Mouse (Mus musculus) stomach, embryonic 14.5 days (tissue): ENCODE results near the gene Cinp. TPM values are rescaled to one million over a fixed set of nuclear protein-coding genes. Genes with fewer than 3 reads are reported as not detected.

Experiments
- ATAC-seq: fragments of 200-750 bp; cut with Nextera tagmentation; 2 replicates; pipeline ENCODE4 v1.8.0; 2017; ENCODE audit warnings: low read depth, moderate TSS enrichment; ENCODE audit not compliant: insufficient number of reproducible peaks, insufficient read depth, low FRiP score
- H3K27ac ChIP-seq: fragments of 300-500 bp; sonication (generic); 2 replicates; pipeline ENCODE4 v1.5.1; 2014; ENCODE audit warnings: mild to moderate bottlenecking, low read length, moderate library complexity, mixed read lengths
- H3K27me3 ChIP-seq: fragments of 300-500 bp; sonication (generic); 2 replicates; pipeline ENCODE4 v1.6.1; 2014; ENCODE audit warnings: low read length, control low read depth, mixed read lengths; ENCODE audit not compliant: control insufficient read depth, insufficient read depth
- H3K36me3 ChIP-seq: fragments of 300-500 bp; sonication (generic); 2 replicates; pipeline ENCODE4 v1.6.1; 2014; ENCODE audit warnings: mild to moderate bottlenecking, control low read depth, low read length, moderate library complexity, mixed read lengths; ENCODE audit not compliant: control insufficient read depth, insufficient read depth
- H3K4me1 ChIP-seq: fragments of 300-500 bp; sonication (generic); 2 replicates; pipeline ENCODE4 v1.6.1; 2014; ENCODE audit warnings: low read length, control low read depth, mixed read lengths; ENCODE audit not compliant: control insufficient read depth, insufficient read depth
- H3K4me2 ChIP-seq: fragments of 300-500 bp; sonication (generic); replicated peaks from 2 replicates; pipeline ENCODE4 v1.6.1; 2014; ENCODE audit warnings: low read depth, low read length, control low read depth
- H3K4me3 ChIP-seq: fragments of 300-500 bp; sonication (generic); 2 replicates; pipeline ENCODE4 v1.5.1; 2014; ENCODE audit warnings: low read depth, low read length, control low read depth
- H3K9ac ChIP-seq: fragments of 300-500 bp; sonication (generic); replicated peaks from 2 replicates; pipeline ENCODE4 v1.6.1; 2014; ENCODE audit warnings: low read depth, mild to moderate bottlenecking, control low read depth, low read length, moderate library complexity, mixed read lengths
- H3K9me3 ChIP-seq: fragments of 300-500 bp; sonication (generic); 2 replicates; pipeline ENCODE4 v1.6.1; 2016; ENCODE audit warnings: low read depth, low read length, control low read depth; ENCODE audit not compliant: control insufficient read depth
- WGBS: fragments of 180-500 bp; shearing (Covaris S2); extraction: QIAGEN DNeasy Blood & Tissue Kit; methylation state at CpG from one replicate; pipeline ENCODE4 v1.1.7; 2014; 5-methylcytosine and 5-hydroxymethylcytosine counted together
- polyA plus RNA-seq: library from polyadenylated mRNA; unstranded; fragments of >200 nt; fragmentation: Nextera tagmentation; extraction: Ambion mirVana; gene quantifications from 2 replicates; pipeline ENCODE4 v1.2.1, GENCODE M21; 2014

The Cinp gene
- polyA plus RNA-seq, 1 experiment from 2014 or later = 89.5 TPM

DNA sequence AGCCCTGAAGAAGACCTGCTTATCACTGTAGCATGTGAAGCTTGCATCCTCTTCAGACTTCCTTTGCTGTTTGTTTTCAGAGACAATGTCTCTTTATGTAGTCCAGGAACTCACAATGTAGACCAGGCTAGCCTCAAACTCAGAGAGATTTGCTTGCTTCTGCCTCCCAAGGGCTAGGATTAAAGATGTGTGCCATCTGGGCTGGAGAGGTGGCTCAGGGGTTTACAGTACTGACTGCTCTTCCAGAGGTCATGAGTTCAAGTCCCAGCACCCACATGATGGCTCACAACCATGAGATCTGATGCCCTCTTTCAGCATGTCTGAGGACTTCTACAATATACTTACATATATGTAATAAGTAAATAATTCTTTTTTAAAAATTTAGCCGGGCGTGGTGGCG lies 53.8 kb downstream of the Cinp start:
- no peaks in the 10 kb centered on the region for H3K9me3 ChIP-seq
- no peaks in the 10 kb centered on the region for H3K27me3 ChIP-seq
- ATAC-seq = no peak
- WGBS = 94% methylated on average over 3 of the region's 3 CpGs
- no peak overlapping the region for H3K4me3 ChIP-seq
- no peak overlapping the region for H3K27ac ChIP-seq
- no peak overlapping the region for H3K9ac ChIP-seq
- no peaks in the 10 kb centered on the region for H3K36me3 ChIP-seq
- H3K4me1 ChIP-seq = peaks cover 4% of the 10 kb centered on the region; the same call in 1 of the 2 replicates
- H3K4me2 ChIP-seq = no peak overlapping the region

DNA sequence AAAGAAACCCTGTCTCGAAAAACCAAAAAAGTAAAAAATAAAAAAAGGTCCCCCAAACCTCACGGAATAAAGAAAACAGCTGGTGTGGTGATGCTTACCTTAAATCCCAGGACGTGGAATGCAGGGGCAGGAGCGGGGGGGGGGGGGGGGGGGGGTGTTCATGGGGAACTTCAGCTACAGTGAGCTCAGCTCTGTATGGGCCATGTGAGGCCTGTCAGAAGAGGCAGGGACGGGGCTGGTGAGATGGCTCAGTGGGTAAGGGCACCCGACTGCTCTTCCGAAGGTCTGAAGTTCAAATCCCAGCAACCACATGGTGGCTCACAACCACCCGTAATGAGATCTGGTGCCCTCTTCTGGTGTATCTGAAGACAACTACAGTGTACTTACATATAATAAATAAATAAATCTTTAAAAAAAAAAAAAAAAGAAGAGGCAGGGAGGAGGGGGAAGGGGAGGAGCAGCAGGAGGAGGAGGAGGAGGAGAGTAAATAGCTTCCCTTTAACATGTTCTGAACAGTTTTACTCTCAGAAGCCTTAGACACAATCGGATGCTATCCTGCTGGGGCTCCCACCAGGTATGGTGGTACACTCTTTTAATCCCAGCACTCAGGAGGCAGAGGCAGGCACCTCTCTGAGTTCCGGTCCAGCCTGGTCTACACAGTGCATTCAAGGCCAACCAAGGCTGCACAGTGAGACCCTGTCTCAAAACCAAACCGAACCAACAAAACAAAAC lies 58.5 kb downstream of the Cinp start:
- no peak overlapping the region for H3K9ac ChIP-seq
- H3K4me1 ChIP-seq = no peaks in the 10 kb centered on the region
- no peak overlapping the region for H3K27ac ChIP-seq
- H3K27me3 ChIP-seq = no peaks in the 10 kb centered on the region
- 80% methylated on average over 9 of the region's 11 CpGs for WGBS
- no peak for ATAC-seq
- H3K4me3 ChIP-seq = no peak overlapping the region
- H3K4me2 ChIP-seq = no peak overlapping the region
- H3K9me3 ChIP-seq = no peaks in the 10 kb centered on the region
- no peaks in the 10 kb centered on the region for H3K36me3 ChIP-seq

DNA sequence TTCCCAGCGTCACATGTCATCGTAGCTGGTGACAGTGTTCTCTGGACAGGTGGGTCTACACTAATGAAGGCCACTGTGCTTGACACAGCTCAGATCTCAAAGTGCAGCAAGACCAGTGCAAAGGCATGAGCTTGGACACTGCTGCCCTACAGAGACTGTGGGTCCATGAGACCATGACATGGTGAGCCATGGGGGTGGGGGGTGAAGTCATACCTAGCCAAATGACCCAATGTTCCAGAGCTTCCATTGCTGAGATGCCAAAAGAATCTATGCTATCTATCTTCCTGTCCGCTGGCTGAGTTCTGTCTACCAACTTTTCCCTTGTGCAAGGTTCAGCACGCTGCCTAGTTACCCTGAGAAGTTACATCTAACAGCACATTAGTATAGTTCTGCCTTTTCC lies 60.0 kb downstream of the Cinp start:
- no peaks in the 10 kb centered on the region for H3K36me3 ChIP-seq
- 93% methylated on average over 4 of the region's 4 CpGs for WGBS

More for the DNA sequence above, 60.0 kb downstream of the Cinp start:
- ATAC-seq = no peak
- Histone ChIP-seq H3K9me3 (no peaks in the 10 kb centered on the region), H3K27me3 (no peaks in the 10 kb centered on the region), H3K27ac (no peak overlapping the region), H3K9ac (no peak overlapping the region), H3K4me1 (no peaks in the 10 kb centered on the region), H3K4me2 (no peak overlapping the region), H3K4me3 (no peak overlapping the region)

Other genes with a start within 250 kb of the Cinp start
- not detected in 2 replicates for gene 1700001K19Rik, start 206.5 kb downstream of the Cinp start, polyA plus RNA-seq
- 825 and 887 TPM in 2 replicates for gene Hsp90aa1, start 186.4 kb downstream of the Cinp start, polyA plus RNA-seq
- gene Wdr20, start 151.2 kb downstream of the Cinp start, polyA plus RNA-seq = 25.1 and 27.6 TPM in 2 replicates
- gene Mok, start 48.2 kb downstream of the Cinp start, polyA plus RNA-seq = 5.2 and 5.4 TPM in 2 replicates
- gene Zfp839, start 38.9 kb downstream of the Cinp start, polyA plus RNA-seq = 4.6 and 5.9 TPM in 2 replicates
- gene Tecpr2, start 119 bp upstream of the Cinp start, polyA plus RNA-seq = 3.8 and 4.8 TPM in 2 replicates
- gene Ankrd9, start 89.9 kb upstream of the Cinp start, polyA plus RNA-seq = 10.3 and 10.4 TPM in 2 replicates
- gene Rcor1, start 150.2 kb upstream of the Cinp start, polyA plus RNA-seq = 17.6 and 19.2 TPM in 2 replicates